Mouse (Mus musculus): ENCODE data around the gene Cnih3.

GRCm38 (mm10) chr1:181503471-181503870 lies 151.0 kb downstream of the Cnih3 start:
- TF ChIP-seq POLR2A (IDR thresholded peaks at IDR 0.05; ENCODE audit: borderline replicate concordance, control insufficient read depth, low read depth, low read length) (no peak), CTCF (IDR thresholded peaks at IDR 0.05; ENCODE audit: control insufficient read depth, insufficient read depth, low read length) (no peak)

All from bone marrow, adult 2 months (tissue).